Comparison of ENCODE assay signal across 8 mouse cellular contexts in the genomic region with DNA sequence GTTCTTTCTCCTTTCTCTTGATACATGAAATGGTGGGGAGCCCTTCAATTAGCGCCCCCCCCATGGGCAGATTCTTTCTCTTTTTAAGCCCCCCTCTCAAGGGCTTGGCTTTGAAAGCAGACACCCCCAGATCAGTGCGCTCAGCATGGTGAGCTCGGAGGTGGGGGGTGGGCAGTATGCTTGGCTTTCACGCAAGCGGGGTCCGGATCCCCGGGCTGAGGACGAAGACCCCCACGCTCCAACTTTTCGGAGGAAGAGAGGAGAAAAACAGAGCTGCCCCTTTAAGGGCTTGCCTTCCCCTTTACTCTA. TPM values are rescaled to one million over a fixed set of nuclear protein-coding genes. Genes with fewer than 3 reads are reported as not detected.
A peak's percentile ranks its signal among the peaks of the same experiment; 100 is the strongest.
DNase-seq lines count a peak whose midpoint lies in the region; ATAC-seq and TF ChIP-seq lines count a peak whose summit lies in the region.

No protein-coding gene starts in this region.

- H3K4me3 ChIP-seq in kidney, postnatal 0 days (replicated peaks; ENCODE audit: low read depth, low read length), result peak overlapping the region; percentile 90
- peak overlapping the region; percentile 66 for H3K4me3 ChIP-seq in embryonic facial prominence, embryonic 15.5 days (replicated peaks)
- H3K4me3 ChIP-seq in intestine, embryonic 16.5 days (ENCODE audit: low read length), result peak overlapping the region; percentile 84
- H3K4me3 ChIP-seq in midbrain, postnatal 0 days (ENCODE audit: low read depth, low read length), result peak overlapping the region; percentile 85

- peak overlapping the region; percentile 95 for H3K4me2 ChIP-seq in kidney, postnatal 0 days (ENCODE audit: low read length)
- H3K4me2 ChIP-seq in embryonic facial prominence, embryonic 15.5 days (replicated peaks), result peak overlapping the region; percentile 90
- H3K4me2 ChIP-seq in intestine, embryonic 16.5 days (ENCODE audit: low read depth, low read length), result peak overlapping the region; percentile 84
- peak overlapping the region; percentile 95 for H3K4me2 ChIP-seq in midbrain, postnatal 0 days (ENCODE audit: low read depth, low read length, poor library complexity, severe bottlenecking)

- H3K9me3 ChIP-seq in kidney, postnatal 0 days (replicated peaks; ENCODE audit: low read length), result no peaks in the 10 kb centered on the region
- no peaks in the 10 kb centered on the region for H3K9me3 ChIP-seq in embryonic facial prominence, embryonic 15.5 days (replicated peaks)
- H3K9me3 ChIP-seq in intestine, embryonic 16.5 days (ENCODE audit: control insufficient read depth, low read length), result no peaks in the 10 kb centered on the region
- H3K9me3 ChIP-seq in midbrain, postnatal 0 days (ENCODE audit: low read length), result no peaks in the 10 kb centered on the region

- peaks cover 4% of the 10 kb centered on the region; the same call in 1 of the 2 replicates for H3K4me1 ChIP-seq in kidney, postnatal 0 days (replicated peaks; ENCODE audit: insufficient read depth, low read length)
- peaks cover 32% of the 10 kb centered on the region for H3K4me1 ChIP-seq in embryonic facial prominence, embryonic 15.5 days
- peaks cover 9% of the 10 kb centered on the region; the same call in 1 of the 2 replicates for H3K4me1 ChIP-seq in intestine, embryonic 16.5 days (ENCODE audit: control insufficient read depth, insufficient read depth, low read length)
- 0 out of 2 replicates have a peak, but pooled peaks cover 5% of the 10 kb centered on the region for H3K4me1 ChIP-seq in midbrain, postnatal 0 days (ENCODE audit: insufficient read depth, low read length)

- H3K9ac ChIP-seq in kidney, postnatal 0 days (ENCODE audit: low read depth, low read length), result peak overlapping the region; percentile 93
- H3K9ac ChIP-seq in embryonic facial prominence, embryonic 15.5 days, result peak overlapping the region; percentile 53; the same call in 1 of the 2 replicates
- H3K9ac ChIP-seq in intestine, embryonic 16.5 days (ENCODE audit: low read depth, low read length), result peak overlapping the region; percentile 75
- H3K9ac ChIP-seq in midbrain, postnatal 0 days (replicated peaks; ENCODE audit: low read length, poor library complexity, severe bottlenecking), result peak overlapping the region; percentile 78

- H3K27ac ChIP-seq in kidney, postnatal 0 days, result peak overlapping the region; percentile 90
- peak overlapping the region; percentile 78; the same call in 1 of the 2 replicates for H3K27ac ChIP-seq in embryonic facial prominence, embryonic 15.5 days (replicated peaks)
- no peak overlapping the region; the same call in 1 of the 2 replicates for H3K27ac ChIP-seq in intestine, embryonic 16.5 days (ENCODE audit: low read length)
- no peak overlapping the region; the same call in 1 of the 2 replicates for H3K27ac ChIP-seq in midbrain, postnatal 0 days (ENCODE audit: low read depth, low read length)

- no peaks in the 10 kb centered on the region for H3K27me3 ChIP-seq in kidney, postnatal 0 days (ENCODE audit: insufficient read depth, low read length)
- peaks cover 3% of the 10 kb centered on the region; the same call in 1 of the 2 replicates for H3K27me3 ChIP-seq in embryonic facial prominence, embryonic 15.5 days
- no peaks in the 10 kb centered on the region for H3K27me3 ChIP-seq in intestine, embryonic 16.5 days (replicated peaks; ENCODE audit: control insufficient read depth, insufficient read depth, low read length)
- H3K27me3 ChIP-seq in midbrain, postnatal 0 days (ENCODE audit: insufficient read depth, low read length), result no peaks in the 10 kb centered on the region

- no peaks in the 10 kb centered on the region for H3K36me3 ChIP-seq in kidney, postnatal 0 days (ENCODE audit: insufficient read depth, low read length)
- H3K36me3 ChIP-seq in embryonic facial prominence, embryonic 15.5 days, result no peaks in the 10 kb centered on the region
- no peaks in the 10 kb centered on the region for H3K36me3 ChIP-seq in intestine, embryonic 16.5 days (ENCODE audit: control insufficient read depth, insufficient read depth, low read length)
- H3K36me3 ChIP-seq in midbrain, postnatal 0 days (ENCODE audit: insufficient read depth, low read length), result no peaks in the 10 kb centered on the region

- no peak for DNase-seq in kidney, postnatal 0 days (ENCODE audit: low spot score)
- DNase-seq in kidney, adult 11 months, result no peak
- no peak for DNase-seq in midbrain, postnatal 0 days (ENCODE audit: low spot score)
- no peak for DNase-seq in right cerebral cortex, adult 2 months (ENCODE audit: low spot score in 2 of 2)
- DNase-seq in gastrocnemius, postnatal 4 days (ENCODE audit: low spot score in 2 of 2), result no peak
- no peak for DNase-seq in adipocyte (ENCODE audit: low spot score)

- no peak for ATAC-seq in kidney, postnatal 0 days (replicated peaks; ENCODE audit: low FRiP score, low read depth)
- no peak for ATAC-seq in embryonic facial prominence, embryonic 15.5 days (ENCODE audit: insufficient number of reproducible peaks, low FRiP score, low TSS enrichment, low read depth)
- ATAC-seq in intestine, embryonic 16.5 days, result no peak
- no peak for ATAC-seq in midbrain, postnatal 0 days (ENCODE audit: low FRiP score)

- WGBS in kidney, postnatal 0 days, result 3% methylated on average over 10 of the region's 10 CpGs
- 0% methylated on average over 10 of the region's 10 CpGs for WGBS in embryonic facial prominence, embryonic 15.5 days
- WGBS in intestine, embryonic 16.5 days, result 0% methylated on average over 10 of the region's 10 CpGs
- WGBS in midbrain, postnatal 0 days, result 0% methylated on average over 9 of the region's 10 CpGs

- no peak for TF ChIP-seq CTCF in kidney, postnatal 0 days (IDR thresholded peaks at IDR 0.05; ENCODE audit: low read depth)
- TF ChIP-seq CTCF in midbrain, postnatal 0 days (IDR thresholded peaks at IDR 0.05), result no peak

RNA-seq across cellular contexts. Expression of a gene that starts 0.2 kb away (rescaled TPM):
- polyA plus RNA-seq in kidney, postnatal 0 days (2015; fragmentation: Nextera tagmentation; extraction: Ambion mirVana), result 6.9 and 7.3 TPM in 2 replicates
- 6.5 and 7.1 TPM in 2 replicates for polyA plus RNA-seq in embryonic facial prominence, embryonic 15.5 days (2015; fragmentation: Nextera tagmentation; extraction: Ambion mirVana)
- 3.5 and 3.7 TPM in 2 replicates for polyA plus RNA-seq in intestine, embryonic 16.5 days (2015; fragmentation: Nextera tagmentation; extraction: Ambion mirVana)
- 11.5 and 22.3 TPM in 2 replicates for total RNA-seq in midbrain, postnatal 0 days (2014; rRNA removed)
- 5.6 and 6.5 TPM in 2 replicates for polyA plus RNA-seq in midbrain, postnatal 0 days (2015; fragmentation: Nextera tagmentation; extraction: Ambion mirVana)
- 10 to 100 TPM; 24.1 to 25.1 TPM for total RNA-seq in gastrocnemius, postnatal 4 days (2021)

Comparison
In these comparisons a context has a peak if more than half of its experiments do, and no peak if none do; other contexts are left out.
1. H3K27ac ChIP-seq: peak in kidney, postnatal 0 days (single experiment) and embryonic facial prominence, embryonic 15.5 days (single experiment); none in intestine, embryonic 16.5 days (single experiment) and midbrain, postnatal 0 days (single experiment).
2. Peak in every context shown above with its lines, with median percentiles within 50 percentile points of each other: H3K4me2 ChIP-seq, H3K4me3 ChIP-seq and H3K9ac ChIP-seq.